Mouse (Mus musculus) lung, postnatal 0 days (tissue): Measurements from ENCODE around the gene Tango2. TPM values are rescaled to one million over a fixed set of nuclear protein-coding genes. Genes with fewer than 3 reads are reported as not detected.
A peak's percentile ranks its signal among the peaks of the same experiment; 100 is the strongest.

Experiments used
- ATAC-seq: fragments of 200-750 bp; cut with Nextera tagmentation; 2 replicates; pipeline ENCODE4 v1.8.0; 2017; ENCODE audit warnings: moderate library complexity
- DNase-seq: peaks from one replicate; pipeline ENCODE4 v3.0.0-alpha.2; 2016; ENCODE audit warnings: low spot score
- H3K27ac ChIP-seq: fragments of 300-500 bp; sonication (generic); 2 replicates; pipeline ENCODE4 v1.5.1; 2014; ENCODE audit warnings: antibody characterized with exemption, mild to moderate bottlenecking, low read length, mixed read lengths
- H3K27me3 ChIP-seq: fragments of 300-500 bp; sonication (generic); replicated peaks from 2 replicates; pipeline ENCODE4 v1.6.1; 2014; ENCODE audit warnings: low read length, mixed read lengths; ENCODE audit not compliant: insufficient read depth
- H3K36me3 ChIP-seq: fragments of 300-500 bp; sonication (generic); 2 replicates; pipeline ENCODE4 v1.6.1; 2014; ENCODE audit warnings: low read length, mixed read lengths; ENCODE audit not compliant: insufficient read depth
- H3K4me1 ChIP-seq: fragments of 300-500 bp; sonication (generic); 2 replicates; pipeline ENCODE4 v1.6.1; 2014; ENCODE audit warnings: antibody characterized with exemption, low read depth, low read length, mixed read lengths; ENCODE audit not compliant: insufficient read depth
- H3K4me2 ChIP-seq: fragments of 300-500 bp; sonication (generic); replicated peaks from 2 replicates; pipeline ENCODE4 v1.6.1; 2014; ENCODE audit warnings: low read depth, mild to moderate bottlenecking, low read length, moderate library complexity, mixed read lengths
- H3K4me3 ChIP-seq: fragments of 300-500 bp; sonication (generic); 2 replicates; pipeline ENCODE4 v1.5.1; 2014; ENCODE audit warnings: low read depth, low read length
- H3K9ac ChIP-seq: fragments of 300-500 bp; sonication (generic); replicated peaks from 2 replicates; pipeline ENCODE4 v1.6.1; 2014; ENCODE audit warnings: low read depth, mild to moderate bottlenecking
- H3K9me3 ChIP-seq: fragments of 300-500 bp; sonication (generic); 2 replicates; pipeline ENCODE4 v1.6.1; 2016; ENCODE audit warnings: low read length, mixed read lengths
- CTCF ChIP-seq: IDR thresholded peaks from 2 replicates; pipeline ENCODE4 v1.5.1; 2016; ENCODE audit warnings: antibody characterized with exemption, mild to moderate bottlenecking
- EP300 ChIP-seq: IDR thresholded peaks from 2 replicates; pipeline ENCODE4 v1.6.1; 2016; ENCODE audit warnings: antibody characterized with exemption, mild to moderate bottlenecking, control low read depth
- WGBS: fragments of 180-500 bp; shearing (Covaris S2); extraction: QIAGEN DNeasy Blood & Tissue Kit; methylation state at CpG from one replicate; pipeline ENCODE4 v1.1.7; 2014; 5-methylcytosine and 5-hydroxymethylcytosine counted together
- microRNA counts: library from miRNA; unstranded; fragments of <30 nt; microRNA quantifications from one replicate; lab custom pipeline; 2015
- microRNA-seq: library from miRNA; unstranded; fragments of <30 nt; microRNA quantifications from one replicate; pipeline ENCODE4, GENCODE M21; 2016
- polyA plus RNA-seq: library from polyadenylated mRNA; unstranded; fragments of >200 nt; fragmentation: Nextera tagmentation; extraction: Ambion mirVana; gene quantifications from 2 replicates; pipeline ENCODE4 v1.2.1, GENCODE M21; 2015

Tango2 gene
- polyA plus RNA-seq, 1 experiment from 2014 or later = 25.2 TPM

DNA sequence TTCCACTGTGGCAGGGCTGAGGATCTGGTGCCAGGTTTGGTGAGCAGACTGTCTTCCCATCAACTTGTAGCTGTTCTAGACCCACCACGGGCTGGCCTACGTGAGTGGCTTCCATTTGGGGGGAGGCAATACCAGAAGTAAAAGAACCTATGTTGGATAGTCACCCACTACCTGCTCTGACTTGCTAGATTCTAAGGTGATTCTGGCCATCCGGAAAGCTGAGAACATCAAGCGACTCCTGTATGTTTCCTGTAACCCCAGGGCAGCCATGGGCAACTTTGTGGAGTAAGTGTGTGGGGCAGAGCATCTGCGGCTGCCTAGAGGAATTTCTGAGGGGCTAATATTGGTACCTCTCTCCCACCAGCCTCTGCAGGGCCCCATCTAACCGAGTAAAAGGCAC lies 95.2 kb downstream of the Tango2 start:
- H3K9ac ChIP-seq = no peak overlapping the region
- H3K27ac ChIP-seq = no peak overlapping the region
- no peak overlapping the region for H3K4me3 ChIP-seq
- H3K4me1 ChIP-seq = peaks cover 12% of the 10 kb centered on the region
- 80% methylated on average over 6 of the region's 6 CpGs for WGBS
- no peak for TF ChIP-seq EP300
- no peak for TF ChIP-seq CTCF
- H3K27me3 ChIP-seq = no peaks in the 10 kb centered on the region
- no peaks in the 10 kb centered on the region for H3K9me3 ChIP-seq
- peaks cover 30% of the 10 kb centered on the region; the same call in 1 of the 2 replicates for H3K36me3 ChIP-seq
- DNase-seq (no peak), ATAC-seq (no peak)
- H3K4me2 ChIP-seq = no peak overlapping the region

DNA sequence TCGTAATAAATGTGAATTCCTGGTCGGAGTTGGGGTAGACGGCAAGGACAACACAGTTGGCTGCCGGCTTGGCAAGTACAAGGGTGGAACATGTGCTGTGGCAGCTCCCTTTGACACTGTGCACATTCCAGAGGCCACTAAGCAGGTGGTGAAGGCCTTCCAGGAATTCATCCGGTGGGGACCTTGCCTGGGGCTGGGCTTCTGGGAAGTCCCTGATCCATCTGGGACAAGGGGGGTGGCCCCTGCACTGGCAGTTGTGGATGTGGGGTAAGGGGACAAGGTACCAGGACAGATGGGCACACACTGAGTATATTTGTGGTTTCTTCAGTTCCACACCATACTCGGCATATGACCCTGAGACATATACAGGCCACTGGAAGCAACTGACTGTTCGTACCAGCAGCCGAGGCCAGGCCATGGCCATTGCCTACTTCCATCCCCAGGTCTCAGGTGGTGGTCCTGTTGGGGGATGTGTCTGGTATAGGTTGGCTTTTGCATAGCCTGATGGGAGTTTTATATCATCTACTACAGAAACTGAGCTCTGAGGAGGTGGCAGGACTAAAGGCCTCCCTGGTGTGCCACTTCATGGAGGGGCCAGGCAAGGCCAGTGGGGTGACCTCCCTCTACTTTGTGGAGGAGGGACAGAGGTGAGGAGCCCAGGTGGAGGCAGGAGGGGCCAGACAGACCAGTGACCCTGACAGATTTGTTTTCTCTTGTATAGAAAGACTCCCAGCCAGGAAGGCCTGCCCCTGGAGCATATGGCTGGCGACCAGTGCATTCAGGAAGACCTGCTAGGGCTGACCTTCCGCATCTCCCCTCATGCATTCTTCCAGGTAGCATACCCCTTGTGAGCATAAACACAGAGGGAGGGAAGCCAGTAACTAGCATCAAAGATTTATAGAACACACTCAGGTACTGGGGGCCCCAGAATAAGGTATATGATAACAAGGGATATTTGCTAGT lies 96.8 kb downstream of the Tango2 start:
- H3K27ac ChIP-seq = no peak overlapping the region
- no peak overlapping the region for H3K4me2 ChIP-seq
- H3K4me1 ChIP-seq = peaks cover 14% of the 10 kb centered on the region
- TF ChIP-seq EP300 (no peak), CTCF (no peak)
- no peaks in the 10 kb centered on the region for H3K9me3 ChIP-seq
- no peak for ATAC-seq
- DNase-seq = no peak
- H3K4me3 ChIP-seq = no peak overlapping the region
- no peak overlapping the region for H3K9ac ChIP-seq
- 49% methylated on average over 10 of the region's 10 CpGs for WGBS
- H3K36me3 ChIP-seq = peaks cover 16% of the 10 kb centered on the region; the same call in 1 of the 2 replicates
- H3K27me3 ChIP-seq = no peaks in the 10 kb centered on the region

MicroRNAs encoded within 50 kb of the gene (microRNA counts, 519-probe panel; counts per million panel counts)
- microRNA mmu-miR-1306 (lab: Ali Mortazavi, UCI) (not detected), microRNA mmu-miR-185 (lab: Ali Mortazavi, UCI) (4,039 counts per million, percentile 37 among the panel's probes with 10 or more counts)

Small RNAs within 50 kb of the gene (microRNA-seq; reads per million reads assigned to microRNA genes)
- gene Gm24572 (not detected), gene Gm26219 (not detected), gene Mir1306 (127 reads per million, percentile 52 among the genes with 10 or more reads in this experiment), gene Mir185 (351 reads per million, percentile 64 among the genes with 10 or more reads in this experiment)

Other genes with a start within 250 kb of the Tango2 start
- 0.17 and 0.23 TPM in 2 replicates for gene Rtn4r, start 220.5 kb downstream of the Tango2 start, polyA plus RNA-seq
- gene Ccdc188, start 130.2 kb downstream of the Tango2 start, polyA plus RNA-seq = not detected in 2 replicates
- gene Zdhhc8, start 113.0 kb downstream of the Tango2 start, polyA plus RNA-seq = 12.9 and 13.9 TPM in 2 replicates
- 39.2 and 39.7 TPM in 2 replicates for gene Trmt2a, start 99.4 kb downstream of the Tango2 start, polyA plus RNA-seq
- gene Ranbp1, start 99.4 kb downstream of the Tango2 start, polyA plus RNA-seq = 155 and 163 TPM in 2 replicates
- 2.2 and 2.5 TPM in 2 replicates for gene Gm49776, start 89.8 kb downstream of the Tango2 start, polyA plus RNA-seq
- gene Dgcr8, start 58.9 kb downstream of the Tango2 start, polyA plus RNA-seq = 13.3 and 14.4 TPM in 2 replicates
- gene Arvcf, start 79 bp upstream of the Tango2 start, polyA plus RNA-seq = 14.6 and 18.5 TPM in 2 replicates
- gene Txnrd2, start 78.3 kb upstream of the Tango2 start, polyA plus RNA-seq = 20.0 and 20.9 TPM in 2 replicates
- gene Comt, start 78.7 kb upstream of the Tango2 start, polyA plus RNA-seq = 109 and 111 TPM in 2 replicates
- gene Gnb1l, start 150.6 kb upstream of the Tango2 start, polyA plus RNA-seq = 8.1 and 8.4 TPM in 2 replicates
- gene Rtl10, start 150.8 kb upstream of the Tango2 start, polyA plus RNA-seq = 1.1 TPM in 2 replicates
- 7.6 and 7.8 TPM in 2 replicates for gene Tbx1, start 242.6 kb upstream of the Tango2 start, polyA plus RNA-seq